Mouse (Mus musculus) Muller cell, postnatal 12 days (primary cell): ENCODE results near the gene Plscr1.

Source experiments
- DNase-seq: peaks from one replicate; pipeline ENCODE4 v3.0.0-alpha.2; 2015; ENCODE audit errors: inconsistent ontology term

Gene Plscr1

DNA sequence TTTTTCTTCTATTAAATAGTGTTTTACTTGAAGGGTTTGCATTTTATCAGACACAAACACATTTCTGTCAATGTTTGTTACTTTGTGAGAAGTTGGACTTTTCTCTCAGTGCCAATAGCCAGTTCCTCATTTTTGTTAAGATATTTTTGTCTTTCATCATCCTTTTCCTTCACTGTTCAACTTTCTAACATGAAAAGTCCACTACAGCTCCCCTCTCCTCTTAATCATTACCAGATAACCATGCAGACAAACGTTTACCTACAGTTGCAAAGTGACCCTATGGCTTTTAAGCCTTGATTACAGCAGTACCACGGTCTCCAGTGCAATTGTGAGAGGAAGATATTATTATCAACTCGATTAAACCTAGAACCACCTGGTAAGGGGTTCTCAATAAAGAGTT, 51.7 kb downstream of the Plscr1 start:
- DNase-seq, result no peak

GRCm38 (mm10) chr9:92305075-92305474, 55.5 kb downstream of the Plscr1 start:
- no peak for DNase-seq

DNA sequence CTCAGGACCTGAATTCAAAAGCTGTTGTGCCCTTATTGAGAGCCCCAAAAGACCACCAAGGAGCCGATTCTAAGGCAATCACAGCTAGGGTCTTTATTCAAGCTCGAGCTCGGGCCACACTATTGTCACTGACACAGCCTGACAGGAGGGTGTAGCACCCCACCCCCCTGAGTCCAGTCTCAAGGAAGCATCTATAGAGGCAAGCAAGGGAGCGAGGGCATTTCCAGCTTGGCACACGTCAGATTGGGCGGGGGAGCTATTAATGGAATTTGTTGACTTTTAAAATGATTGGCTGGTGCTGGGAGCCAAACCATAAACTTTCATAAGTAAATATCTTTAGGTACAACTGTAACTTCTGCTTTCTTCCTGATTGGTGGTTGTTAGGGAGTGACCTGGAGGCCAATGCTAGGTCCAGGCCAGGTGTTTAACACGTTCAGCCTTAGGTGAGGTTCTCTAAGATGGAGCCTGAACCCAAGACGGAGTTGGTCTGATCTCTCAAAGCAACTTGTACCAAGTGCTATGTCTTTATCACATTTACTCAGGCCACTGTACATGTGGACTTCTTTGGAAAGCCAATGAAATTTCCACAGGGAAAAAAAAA, 56.2 kb downstream of the Plscr1 start:
- no peak for DNase-seq

DNA sequence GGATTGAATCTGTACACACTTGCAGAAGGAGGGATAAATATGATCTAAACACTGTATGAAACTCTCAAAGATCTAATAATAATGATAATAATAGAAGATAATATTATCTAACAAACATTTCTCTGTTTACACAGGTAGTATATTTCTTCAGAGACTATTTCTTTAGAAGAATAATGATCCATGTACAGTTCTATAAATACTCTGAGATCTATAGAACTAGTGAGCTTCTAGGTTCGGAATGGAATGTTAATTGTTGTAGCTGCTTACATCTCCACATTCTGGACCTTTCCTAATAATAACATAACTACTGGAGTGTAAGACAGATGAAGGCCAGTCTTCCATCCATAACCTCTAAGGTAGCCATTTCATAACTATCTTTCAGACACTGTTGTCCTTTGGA, 59.5 kb downstream of the Plscr1 start, which contains the start of gene 1700057G04Rik:
1700057G04Rik (plus strand) TSS at position 301 of the 400 bp plus-strand sequence.
- DNase-seq, result no peak

DNA sequence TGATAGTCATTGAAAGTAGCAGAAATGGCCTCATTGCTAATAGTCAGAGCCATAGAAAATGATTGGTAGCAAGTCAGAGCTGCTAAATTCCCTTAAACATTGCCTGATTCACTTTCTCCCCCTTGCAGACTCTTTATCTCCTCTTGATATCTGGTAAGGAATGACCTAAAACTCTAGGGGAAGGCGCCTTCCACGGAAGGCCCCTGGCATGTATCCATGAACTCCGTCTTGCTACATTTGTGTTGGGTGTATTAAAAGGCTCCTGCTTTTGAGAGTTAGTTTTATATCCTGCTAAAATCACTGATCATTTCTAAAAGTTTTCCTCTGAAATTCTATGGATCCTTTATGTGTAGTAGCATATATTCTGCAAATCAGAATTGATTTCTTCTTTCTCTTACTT, 67.2 kb downstream of the Plscr1 start:
- no peak for DNase-seq
